Mouse (Mus musculus): ENCODE data around the gene Srr.

- TF ChIP-seq CTCF (IDR thresholded peaks at IDR 0.05; ENCODE audit: control insufficient read depth, insufficient read depth, low read length) (no peak), POLR2A (IDR thresholded peaks at IDR 0.05; ENCODE audit: borderline replicate concordance, control insufficient read depth, low read depth, low read length) (no peak)
Measured at GRCm38 (mm10) chr11:74866640-74867039, 59.1 kb downstream of the Srr start.

All from bone marrow, adult 2 months (tissue).